Mouse (Mus musculus) left cerebral cortex, postnatal 10 days (tissue): ENCODE data around the gene Gm1140. TPM values are rescaled to one million over a fixed set of nuclear protein-coding genes. Genes with fewer than 3 reads are reported as not detected.
A peak's percentile ranks its signal among the peaks of the same experiment; 100 is the strongest.
"Not testable (repeated sequence)": the region's sequence is repeated elsewhere in the genome, so short reads cannot be mapped to it uniquely, and the experiment has no call there.

Experiments
- DNase-seq, 2 experiments: peaks; one replicate each; pipeline ENCODE4 v3.0.0; 2021 to 2022; ENCODE audit warnings: low spot score in 2 of 2, mixed read lengths in 1 of 2; ENCODE audit errors: extremely low spot score in 1 of 2
- intact Hi-C: fragments of 180-260 bp; cut with DNase I; formaldehyde crosslinking; loops from one replicate; pipeline ENCODE4 v1.15.1; 2025
- total RNA-seq, 2 experiments: library from RNA; stranded (reverse); gene quantifications; 2 replicates each; pipeline ENCODE4 v1.2.3; 2021

Gm1140 gene
- total RNA-seq, result not detected

- intact Hi-C loops, result not testable (repeated sequence)
- DNase-seq, result peak in 1 of 2 experiments; percentile 6
These were observed at the start of gene Gm1140 for GRCm38 (mm10) chrX:67693462-67693861. Gm1140 (minus strand) TSS chrX:67693562.

- DNase-seq, intact Hi-C loops: not testable (repeated sequence)
These were observed 2.0 kb upstream of the Gm1140 start, which contains the start of gene Gm14692 for GRCm38 (mm10) chrX:67695398-67695797. Gm14692 (plus strand) TSS chrX:67695698.

Other genes with a start within 250 kb of the Gm1140 start
- gene Gm14692, start 2.1 kb upstream of the Gm1140 start, total RNA-seq, result not detected
- gene 4933436I01Rik, start 227.9 kb upstream of the Gm1140 start, total RNA-seq, result not detected